Mouse (Mus musculus) CH12.LX (cell line): ENCODE data around the gene Kctd19.

Experiments used
- CTCF ChIP-seq, 2 experiments: IDR thresholded peaks in 1 of 2; conservative IDR thresholded peaks in 1 of 2; 2 replicates each; pipeline ENCODE4 v1.5.1; 2011 to 2012; ENCODE audit warnings: low read depth in 2 of 2, low read length in 2 of 2, improper control_type of control experiment in 1 of 2, inconsistent platforms in 1 of 2, mild to moderate bottlenecking in 1 of 2, moderate library complexity in 1 of 2
- E2F4 ChIP-seq: IDR thresholded peaks from 2 replicates; pipeline ENCODE4 v1.6.1; 2011; ENCODE audit warnings: low read depth, low read length, improper control_type of control experiment; ENCODE audit not compliant: insufficient replicate concordance
- IRF4 ChIP-seq: IDR thresholded peaks from 2 replicates; pipeline ENCODE4 v1.6.1; 2014; ENCODE audit warnings: low read depth, mild to moderate bottlenecking, inconsistent platforms, low read length, improper control_type of control experiment
- JUN ChIP-seq: IDR thresholded peaks from 2 replicates; pipeline ENCODE4 v1.6.1; 2011; ENCODE audit warnings: low read depth, mild to moderate bottlenecking, low read length, improper control_type of control experiment, moderate library complexity; ENCODE audit not compliant: insufficient read depth
- KAT2A ChIP-seq: IDR thresholded peaks from 2 replicates; pipeline ENCODE4 v1.6.1; 2012; ENCODE audit warnings: low read length, improper control_type of control experiment, inconsistent platforms; ENCODE audit not compliant: insufficient replicate concordance
- POLR2A ChIP-seq: IDR thresholded peaks from 2 replicates; pipeline ENCODE4 v1.6.1; 2011; ENCODE audit warnings: low read depth, mild to moderate bottlenecking, improper control_type of control experiment, low read length
- SMC3 ChIP-seq: IDR thresholded peaks from 2 replicates; pipeline ENCODE4 v1.6.1; 2011; ENCODE audit warnings: low read depth, low read length, improper control_type of control experiment
- USF1 ChIP-seq: IDR thresholded peaks from 2 replicates; pipeline ENCODE4 v1.6.1; 2014; ENCODE audit warnings: low read depth, mild to moderate bottlenecking, inconsistent platforms, low read length, improper control_type of control experiment
- ZMIZ1 ChIP-seq: IDR thresholded peaks from 2 replicates; pipeline ENCODE4 v1.6.1; 2012; ENCODE audit warnings: low read depth, mild to moderate bottlenecking, inconsistent platforms, low read length, improper control_type of control experiment

DNA sequence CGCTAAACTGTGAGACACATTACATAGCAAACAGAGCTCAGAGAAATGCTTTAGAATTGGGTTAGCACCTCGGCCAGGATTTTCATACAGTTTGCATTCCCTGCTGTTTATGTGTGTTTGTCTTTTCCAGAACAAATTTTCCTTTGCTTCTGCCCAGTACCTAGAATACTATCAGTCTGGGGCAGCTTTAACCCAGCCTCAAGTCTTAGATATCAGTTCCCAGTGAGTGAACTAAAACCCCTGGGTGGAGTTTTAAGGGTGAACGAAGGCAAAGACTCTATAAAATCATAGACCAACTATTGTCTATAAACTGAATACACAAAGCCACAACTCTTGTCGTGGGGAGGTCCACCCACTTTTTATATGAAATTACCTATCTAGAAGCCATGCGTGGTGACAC is 35.3 kb upstream of the Kctd19 start:
- TF ChIP-seq SMC3: no peak
- TF ChIP-seq POLR2A: no peak
- TF ChIP-seq CTCF (conservative IDR thresholded peaks at IDR 0.05 in 1 of 2, IDR thresholded peaks at IDR 0.05 in 1 of 2; ENCODE audit: low read depth in 2 of 2, low read length in 2 of 2): no peak
- no peak for TF ChIP-seq ZMIZ1
- no peak for TF ChIP-seq KAT2A
- TF ChIP-seq E2F4: no peak
- TF ChIP-seq JUN: no peak
- no peak for TF ChIP-seq IRF4
- no peak for TF ChIP-seq USF1
